Mouse (Mus musculus) G1E (cell line): Measurements from ENCODE around the gene Slc22a18.

Experiments used
- CTCF ChIP-seq: IDR thresholded peaks from 2 replicates; pipeline ENCODE4 v1.5.1; 2012; ENCODE audit warnings: low read depth, low read length, inconsistent platforms, mixed read lengths
- GATA1 ChIP-seq: IDR thresholded peaks from 2 replicates; pipeline ENCODE4 v1.6.1; 2012; ENCODE audit warnings: borderline replicate concordance, low read length, inconsistent platforms, mixed read lengths

GRCm38 (mm10) chr7:143501643-143502417, 28.3 kb downstream of the Slc22a18 start:
- TF ChIP-seq CTCF: no peak
- TF ChIP-seq GATA1: no peak
